Mouse (Mus musculus) forebrain, embryonic 11.5 days (tissue): ENCODE results near the gene Rgs6. TPM values are rescaled to one million over a fixed set of nuclear protein-coding genes. Genes with fewer than 3 reads are reported as not detected.
A peak's percentile ranks its signal among the peaks of the same experiment; 100 is the strongest.

Source experiments
- ATAC-seq: fragments of 200-750 bp; cut with Nextera tagmentation; replicated peaks from 2 replicates; pipeline ENCODE4 v1.8.0; 2017; ENCODE audit warnings: moderate TSS enrichment; ENCODE audit not compliant: low FRiP score
- DNase-seq: peaks from one replicate; pipeline ENCODE4 v3.0.0-alpha.2; 2017; ENCODE audit warnings: low spot score
- H3K27ac ChIP-seq: fragments of 300-500 bp; sonication (generic); 2 replicates; pipeline ENCODE4 v1.5.1; 2014; ENCODE audit warnings: low read depth, low read length
- H3K27me3 ChIP-seq: fragments of 300-500 bp; sonication (generic); 2 replicates; pipeline ENCODE4 v1.6.1; 2014; ENCODE audit warnings: mild to moderate bottlenecking, low read length, mixed read lengths; ENCODE audit not compliant: control insufficient read depth, insufficient read depth
- H3K36me3 ChIP-seq: fragments of 300-500 bp; sonication (generic); 2 replicates; pipeline ENCODE4 v1.6.1; 2014; ENCODE audit warnings: mild to moderate bottlenecking, low read length, moderate library complexity, mixed read lengths; ENCODE audit not compliant: control insufficient read depth, insufficient read depth
- H3K4me1 ChIP-seq: fragments of 300-500 bp; sonication (generic); replicated peaks from 2 replicates; pipeline ENCODE4 v1.6.1; 2014; ENCODE audit warnings: low read length, mixed read lengths; ENCODE audit not compliant: control insufficient read depth, insufficient read depth
- H3K4me2 ChIP-seq: fragments of 300-500 bp; sonication (generic); 2 replicates; pipeline ENCODE4 v1.6.1; 2014; ENCODE audit warnings: low read depth, mild to moderate bottlenecking, low read length, moderate library complexity, mixed read lengths; ENCODE audit not compliant: severe bottlenecking
- H3K4me3 ChIP-seq: fragments of 300-500 bp; sonication (generic); 2 replicates; pipeline ENCODE4 v1.5.1; 2014; ENCODE audit warnings: low read depth, low read length
- H3K9ac ChIP-seq: fragments of 300-500 bp; sonication (generic); 2 replicates; pipeline ENCODE4 v1.6.1; 2014; ENCODE audit warnings: low read length
- H3K9me3 ChIP-seq: fragments of 300-500 bp; sonication (generic); 2 replicates; pipeline ENCODE4 v1.6.1; 2016; ENCODE audit warnings: low read length, mixed read lengths; ENCODE audit not compliant: control insufficient read depth
- WGBS: fragments of 180-500 bp; shearing (Covaris S2); extraction: QIAGEN DNeasy Blood & Tissue Kit; methylation state at CpG from one replicate; pipeline ENCODE4 v1.1.7; 2014; 5-methylcytosine and 5-hydroxymethylcytosine counted together
- polyA plus RNA-seq: library from polyadenylated mRNA; unstranded; fragments of >200 nt; fragmentation: Nextera tagmentation; extraction: Ambion mirVana; gene quantifications from 2 replicates; pipeline ENCODE4 v1.2.1, GENCODE M21; 2014

The Rgs6 gene
- polyA plus RNA-seq, 1 experiment from 2014 or later = 0.72 TPM

DNA sequence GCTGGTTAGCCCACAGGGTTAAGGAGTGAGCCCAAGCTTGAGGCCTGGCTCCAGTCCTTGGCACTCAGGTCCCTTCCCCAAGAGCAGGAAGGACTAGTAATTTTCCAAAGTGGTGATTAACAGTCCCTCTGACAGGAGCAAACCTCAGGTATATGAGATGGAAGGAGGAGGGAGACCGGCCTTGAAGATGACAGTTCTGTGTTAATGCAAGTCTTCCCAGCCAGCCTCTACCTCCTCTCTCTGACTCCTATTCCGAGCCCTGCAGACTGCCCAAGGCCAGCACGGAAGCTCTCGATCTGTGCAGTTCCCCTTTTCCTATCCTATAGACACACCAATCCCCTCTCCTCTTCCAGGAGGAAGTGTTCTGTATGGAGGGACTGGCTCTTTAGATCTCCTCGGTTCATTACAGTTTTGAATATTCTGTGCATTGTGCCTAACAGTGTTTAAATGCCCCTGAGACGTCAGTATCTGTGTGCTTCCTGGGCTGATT lies 485.8 kb downstream of the Rgs6 start:
- 82% methylated on average over 6 of the region's 6 CpGs for WGBS

GRCm38 (mm10) chr12:83076179-83076578 lies 488.1 kb downstream of the Rgs6 start:
- 93% methylated on average over 3 of the region's 3 CpGs for WGBS

More for the DNA sequence above, 485.8 kb downstream of the Rgs6 start:
- peak overlapping the region; percentile 46; the same call in 1 of the 2 replicates for H3K27ac ChIP-seq
- no peaks in the 10 kb centered on the region for H3K9me3 ChIP-seq
- no peaks in the 10 kb centered on the region for H3K36me3 ChIP-seq
- H3K27me3 ChIP-seq = no peaks in the 10 kb centered on the region
- H3K9ac ChIP-seq = no peak overlapping the region
- peaks cover 3% of the 10 kb centered on the region for H3K4me1 ChIP-seq
- ATAC-seq (no peak), DNase-seq (no peak)
- H3K4me3 ChIP-seq = no peak overlapping the region
- H3K4me2 ChIP-seq = no peak overlapping the region

GRCm38 (mm10) chr12:83077486-83077885 lies 489.4 kb downstream of the Rgs6 start:
- Histone ChIP-seq H3K9me3 (no peaks in the 10 kb centered on the region), H3K4me1 (peaks cover 3% of the 10 kb centered on the region), H3K27ac (no peak overlapping the region), H3K27me3 (no peaks in the 10 kb centered on the region), H3K9ac (no peak overlapping the region), H3K4me3 (no peak overlapping the region), H3K36me3 (no peaks in the 10 kb centered on the region), H3K4me2 (no peak overlapping the region)
- 94% methylated on average over 2 of the region's 2 CpGs for WGBS
- ATAC-seq (no peak), DNase-seq (no peak)

More at GRCm38 (mm10) chr12:83076179-83076578, 488.1 kb downstream of the Rgs6 start:
- Histone ChIP-seq H3K36me3 (no peaks in the 10 kb centered on the region), H3K27ac (no peak overlapping the region), H3K27me3 (no peaks in the 10 kb centered on the region), H3K4me3 (no peak overlapping the region), H3K9me3 (no peaks in the 10 kb centered on the region), H3K4me2 (no peak overlapping the region), H3K9ac (no peak overlapping the region), H3K4me1 (peaks cover 3% of the 10 kb centered on the region)
- DNase-seq = no peak
- ATAC-seq = no peak

- H3K9ac ChIP-seq = no peak overlapping the region
- no peak overlapping the region for H3K4me3 ChIP-seq
- no peaks in the 10 kb centered on the region for H3K36me3 ChIP-seq
- no peak overlapping the region for H3K4me2 ChIP-seq
- WGBS = 83% methylated on average over 3 of the region's 4 CpGs
- H3K9me3 ChIP-seq = no peaks in the 10 kb centered on the region
- H3K27me3 ChIP-seq = no peaks in the 10 kb centered on the region
- ATAC-seq (no peak), DNase-seq (no peak)
- H3K27ac ChIP-seq = no peak overlapping the region
- no peaks in the 10 kb centered on the region for H3K4me1 ChIP-seq
These were observed 495.3 kb downstream of the Rgs6 start for GRCm38 (mm10) chr12:83083427-83083826.

GRCm38 (mm10) chr12:83084614-83085013 lies 496.5 kb downstream of the Rgs6 start:
- Histone ChIP-seq H3K4me3 (no peak overlapping the region), H3K9me3 (no peaks in the 10 kb centered on the region), H3K27ac (no peak overlapping the region), H3K4me1 (no peaks in the 10 kb centered on the region), H3K27me3 (no peaks in the 10 kb centered on the region), H3K4me2 (no peak overlapping the region), H3K36me3 (no peaks in the 10 kb centered on the region), H3K9ac (no peak overlapping the region)
- ATAC-seq (no peak), DNase-seq (no peak)
- 94% methylated on average over 5 of the region's 5 CpGs for WGBS

- no peak overlapping the region for H3K9ac ChIP-seq
- WGBS = 94% methylated on average over 4 of the region's 4 CpGs
- ATAC-seq (no peak), DNase-seq (no peak)
- no peaks in the 10 kb centered on the region for H3K4me1 ChIP-seq
- no peak overlapping the region for H3K27ac ChIP-seq
- no peak overlapping the region for H3K4me2 ChIP-seq
- no peaks in the 10 kb centered on the region for H3K36me3 ChIP-seq
- no peaks in the 10 kb centered on the region for H3K27me3 ChIP-seq
- H3K4me3 ChIP-seq = no peak overlapping the region
- H3K9me3 ChIP-seq = no peaks in the 10 kb centered on the region
These were observed 498.9 kb downstream of the Rgs6 start for GRCm38 (mm10) chr12:83087010-83087409.

DNA sequence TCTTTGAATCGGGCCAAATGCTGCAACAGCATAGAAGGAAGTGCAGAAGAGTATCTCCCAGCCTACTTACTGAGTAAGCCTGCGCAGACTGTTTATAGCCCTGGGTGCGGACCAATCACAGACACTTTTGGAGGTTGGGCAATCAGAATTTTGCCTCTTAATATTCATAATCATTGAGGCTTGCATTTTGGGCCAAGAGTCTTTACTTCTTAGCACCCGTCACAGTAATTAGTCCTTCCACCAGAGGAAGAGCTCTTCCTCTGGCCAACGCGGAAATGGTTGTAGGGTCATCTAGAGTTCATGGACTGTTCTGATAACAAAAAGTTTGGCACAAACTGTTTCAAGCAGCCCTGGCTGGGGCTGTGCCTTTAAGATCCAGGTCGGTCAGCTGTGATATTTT lies 499.5 kb downstream of the Rgs6 start:
- Histone ChIP-seq H3K27ac (no peak overlapping the region), H3K4me2 (no peak overlapping the region), H3K4me3 (no peak overlapping the region), H3K9ac (no peak overlapping the region), H3K27me3 (no peaks in the 10 kb centered on the region), H3K36me3 (no peaks in the 10 kb centered on the region), H3K4me1 (no peaks in the 10 kb centered on the region), H3K9me3 (no peaks in the 10 kb centered on the region)
- 76% methylated on average over 7 of the region's 7 CpGs for WGBS
- DNase-seq = no peak
- no peak for ATAC-seq

DNA sequence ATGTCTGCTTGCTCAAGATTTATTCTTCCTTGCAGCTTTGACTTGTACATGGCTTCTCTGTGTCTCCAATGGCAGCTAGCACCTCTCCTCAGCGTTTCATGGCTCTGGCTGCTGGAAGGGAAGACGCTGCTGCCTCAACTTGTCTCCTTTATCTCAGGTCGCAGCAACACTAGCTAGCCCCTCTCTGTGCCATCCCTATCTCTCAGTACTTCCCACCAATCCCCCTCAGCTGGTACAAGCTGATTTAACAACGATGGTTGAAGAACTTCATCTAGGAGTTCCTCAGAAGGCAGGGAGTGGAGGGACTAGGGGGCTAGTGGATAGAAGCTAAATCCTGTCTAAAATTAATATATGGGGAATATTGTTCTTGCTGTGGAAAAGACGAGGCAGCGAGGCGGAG lies 503.9 kb downstream of the Rgs6 start:
- Histone ChIP-seq H3K4me3 (no peak overlapping the region), H3K27me3 (no peaks in the 10 kb centered on the region), H3K4me2 (no peak overlapping the region), H3K9ac (no peak overlapping the region), H3K27ac (no peak overlapping the region), H3K9me3 (no peaks in the 10 kb centered on the region), H3K36me3 (no peaks in the 10 kb centered on the region), H3K4me1 (no peaks in the 10 kb centered on the region)
- DNase-seq (no peak), ATAC-seq (no peak)
- WGBS = 82% methylated on average over 7 of the region's 7 CpGs

- Histone ChIP-seq H3K27me3 (no peaks in the 10 kb centered on the region), H3K9ac (no peak overlapping the region), H3K27ac (no peak overlapping the region), H3K4me2 (no peak overlapping the region), H3K4me1 (no peaks in the 10 kb centered on the region), H3K36me3 (no peaks in the 10 kb centered on the region), H3K4me3 (no peak overlapping the region), H3K9me3 (no peaks in the 10 kb centered on the region)
- ATAC-seq = no peak
- DNase-seq = no peak
- 86% methylated on average over 1 of the region's 1 CpGs for WGBS
These were observed 509.7 kb downstream of the Rgs6 start for GRCm38 (mm10) chr12:83097787-83098186.
